Mouse (Mus musculus) cortical plate, adult 2 months (tissue): Measurements from ENCODE around the gene Ip6k3. TPM values are rescaled to one million over a fixed set of nuclear protein-coding genes. Genes with fewer than 3 reads are reported as not detected.

Experiments
- H3K27ac ChIP-seq: fragments of 200-500 bp; 2 replicates; pipeline ENCODE4 v1.5.1; 2012; ENCODE audit warnings: low read length, control low read depth, inconsistent platforms; ENCODE audit not compliant: insufficient read depth
- H3K4me1 ChIP-seq: fragments of 200-500 bp; 2 replicates; pipeline ENCODE4 v1.6.1; 2011; ENCODE audit warnings: low read length; ENCODE audit not compliant: control insufficient read depth, insufficient read depth
- H3K4me3 ChIP-seq: fragments of 200-500 bp; 2 replicates; pipeline ENCODE4 v1.5.1; 2011; ENCODE audit warnings: mild to moderate bottlenecking, low read length, control low read depth; ENCODE audit not compliant: insufficient read depth
- CTCF ChIP-seq: fragments of 200-500 bp; IDR thresholded peaks from 2 replicates; pipeline ENCODE4 v1.5.1; 2011; ENCODE audit warnings: mild to moderate bottlenecking, control low read depth, low read length; ENCODE audit not compliant: insufficient read depth; ENCODE audit errors: extremely low read depth
- POLR2A ChIP-seq: fragments of 200-500 bp; IDR thresholded peaks from 2 replicates; pipeline ENCODE4 v1.6.1; 2011; ENCODE audit warnings: mild to moderate bottlenecking, low read length, control low read depth; ENCODE audit not compliant: insufficient read depth; ENCODE audit errors: extremely low read depth
- polyA plus RNA-seq: library from polyadenylated mRNA; depleted of rRNA; stranded (reverse); fragments of >200 nt; gene quantifications from 2 replicates; pipeline ENCODE4 v1.2.3, GENCODE M21; 2012

Ip6k3 gene
- polyA plus RNA-seq, 1 experiment = 1.1 TPM

GRCm38 (mm10) chr17:27126974-27127373 lies 40.6 kb downstream of the Ip6k3 start:
- peaks cover 15% of the 10 kb centered on the region for H3K4me1 ChIP-seq
- no peak overlapping the region for H3K27ac ChIP-seq
- H3K4me3 ChIP-seq = no peak overlapping the region
- TF ChIP-seq CTCF (no peak), POLR2A (no peak)

- Histone ChIP-seq H3K4me3 (no peak overlapping the region), H3K4me1 (peaks cover 12% of the 10 kb centered on the region), H3K27ac (no peak overlapping the region)
- TF ChIP-seq POLR2A (no peak), CTCF (no peak)
Measured at GRCm38 (mm10) chr17:27125669-27126202, 41.9 kb downstream of the Ip6k3 start.

GRCm38 (mm10) chr17:27125185-27125584 lies 42.4 kb downstream of the Ip6k3 start:
- H3K4me1 ChIP-seq = peaks cover 12% of the 10 kb centered on the region
- H3K27ac ChIP-seq = peak overlapping the region; percentile 18; the same call in 1 of the 2 replicates
- no peak overlapping the region for H3K4me3 ChIP-seq
- TF ChIP-seq POLR2A (no peak), CTCF (peak; percentile 63)

- Histone ChIP-seq H3K4me1 (peaks cover 8% of the 10 kb centered on the region), H3K4me3 (no peak overlapping the region), H3K27ac (no peak overlapping the region; the same call in 1 of the 2 replicates)
- no peak for TF ChIP-seq POLR2A
- no peak for TF ChIP-seq CTCF
Measured at GRCm38 (mm10) chr17:27123813-27124375, 43.7 kb downstream of the Ip6k3 start.

- no peak overlapping the region for H3K4me3 ChIP-seq
- H3K4me1 ChIP-seq = peaks cover 8% of the 10 kb centered on the region
- H3K27ac ChIP-seq = peak overlapping the region; percentile 19; the same call in 1 of the 2 replicates
- TF ChIP-seq CTCF (no peak), POLR2A (no peak)
Measured at GRCm38 (mm10) chr17:27123103-27123502, 44.5 kb downstream of the Ip6k3 start.

GRCm38 (mm10) chr17:27122701-27123100 lies 44.9 kb downstream of the Ip6k3 start:
- Histone ChIP-seq H3K4me1 (peaks cover 8% of the 10 kb centered on the region), H3K27ac (no peak overlapping the region), H3K4me3 (no peak overlapping the region)
- TF ChIP-seq POLR2A (no peak), CTCF (no peak)

- peaks cover 6% of the 10 kb centered on the region for H3K4me1 ChIP-seq
- H3K27ac ChIP-seq = no peak overlapping the region
- no peak for TF ChIP-seq POLR2A
- TF ChIP-seq CTCF = no peak
- no peak overlapping the region for H3K4me3 ChIP-seq
Measured at GRCm38 (mm10) chr17:27121781-27122180, 45.8 kb downstream of the Ip6k3 start.

GRCm38 (mm10) chr17:27121266-27121665 lies 46.3 kb downstream of the Ip6k3 start:
- Histone ChIP-seq H3K4me3 (no peak overlapping the region), H3K4me1 (peaks cover 6% of the 10 kb centered on the region), H3K27ac (no peak overlapping the region)
- no peak for TF ChIP-seq CTCF
- TF ChIP-seq POLR2A = 0 out of 2 replicates have a peak, but pooled peaks have one; percentile 9

- Histone ChIP-seq H3K27ac (no peak overlapping the region), H3K4me1 (peaks cover 4% of the 10 kb centered on the region), H3K4me3 (no peak overlapping the region)
- no peak for TF ChIP-seq POLR2A
- peak; percentile 48 for TF ChIP-seq CTCF
Measured at GRCm38 (mm10) chr17:27120561-27121024, 47.0 kb downstream of the Ip6k3 start.

- Histone ChIP-seq H3K4me3 (no peak overlapping the region), H3K27ac (no peak overlapping the region), H3K4me1 (peaks cover 4% of the 10 kb centered on the region)
- no peak for TF ChIP-seq CTCF
- TF ChIP-seq POLR2A = no peak
Measured at GRCm38 (mm10) chr17:27119954-27120353, 47.6 kb downstream of the Ip6k3 start.

GRCm38 (mm10) chr17:27119540-27119895 lies 48.1 kb downstream of the Ip6k3 start:
- TF ChIP-seq POLR2A = no peak
- no peak for TF ChIP-seq CTCF
- peaks cover 4% of the 10 kb centered on the region for H3K4me1 ChIP-seq

More at GRCm38 (mm10) chr17:27119540-27119895, 48.1 kb downstream of the Ip6k3 start:
- Histone ChIP-seq H3K27ac (no peak overlapping the region), H3K4me3 (no peak overlapping the region)
